Mouse (Mus musculus): Measurements from ENCODE around the gene Lemd1.

GRCm38 (mm10) chr1:132194624-132195023, 3.4 kb downstream of the Lemd1 start:
- TF ChIP-seq EP300 (IDR thresholded peaks at IDR 0.05; ENCODE audit: insufficient read depth, low read depth, low read length) (no peak), CTCF (IDR thresholded peaks at IDR 0.05) (no peak), POLR2A (IDR thresholded peaks at IDR 0.05; ENCODE audit: insufficient read depth, low read depth, low read length) (no peak)
